ENCODE assay signal across 8 mouse cellular contexts in the genomic region with DNA sequence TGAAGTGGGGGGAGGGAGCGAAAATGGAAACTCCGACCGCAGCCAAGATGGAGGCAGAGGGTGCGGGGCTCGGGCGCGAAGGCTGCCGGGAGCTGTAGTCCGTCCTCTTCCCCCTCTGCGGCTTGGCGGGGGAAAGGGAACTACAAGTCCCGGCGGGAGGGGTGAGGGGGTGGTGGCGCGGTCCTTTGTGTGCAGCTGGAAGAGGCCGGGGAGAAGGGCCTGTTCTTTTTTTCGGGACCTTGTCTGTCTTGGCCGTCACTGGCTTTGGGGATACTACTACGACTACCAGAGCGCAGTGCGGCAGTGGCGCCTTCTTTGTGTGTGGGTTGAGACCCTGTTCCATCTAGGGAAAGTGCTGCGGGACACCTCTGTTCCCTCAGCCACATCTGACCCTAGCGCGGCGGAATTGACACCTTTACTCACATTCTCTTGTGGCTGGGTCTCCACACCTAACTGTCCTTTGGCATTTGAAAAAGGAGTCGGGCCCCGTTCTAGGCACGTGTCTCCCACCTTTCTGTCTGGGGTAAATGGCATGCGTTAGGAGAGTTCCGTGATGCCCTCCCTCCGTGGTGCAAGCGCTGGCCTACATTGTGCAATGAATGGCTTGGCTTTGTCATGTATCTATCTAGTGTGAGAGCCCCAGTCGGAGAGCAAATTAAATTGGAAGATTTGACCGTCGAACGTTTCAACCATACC. TPM values are rescaled to one million over a fixed set of nuclear protein-coding genes. Genes with fewer than 3 reads are reported as not detected.
DNase-seq lines count a peak whose midpoint lies in the region; ATAC-seq and TF ChIP-seq lines count a peak whose summit lies in the region.

No protein-coding gene starts in this region.

- no peaks in the 10 kb centered on the region for H3K27me3 ChIP-seq in E14TG2a.4 (ENCODE audit: insufficient read depth, low read length)
- H3K27me3 ChIP-seq in forebrain, embryonic 11.5 days (ENCODE audit: control insufficient read depth, insufficient read depth, low read length), result no peaks in the 10 kb centered on the region
- no peaks in the 10 kb centered on the region for H3K27me3 ChIP-seq in heart, embryonic 15.5 days
- H3K27me3 ChIP-seq in liver, embryonic 13.5 days, result no peaks in the 10 kb centered on the region
- H3K27me3 ChIP-seq in stomach, embryonic 16.5 days (ENCODE audit: control insufficient read depth, insufficient read depth, low read length), result no peaks in the 10 kb centered on the region

- WGBS in forebrain, embryonic 11.5 days, result under 1% methylated on average over 35 of the region's 37 CpGs
- WGBS in heart, embryonic 15.5 days, result under 1% methylated on average over 34 of the region's 37 CpGs
- WGBS in liver, embryonic 13.5 days (ENCODE audit: insufficient replicate concordance), result under 1% methylated on average over 35 of the region's 37 CpGs
- WGBS in stomach, embryonic 16.5 days, result under 1% methylated on average over 35 of the region's 37 CpGs

- peak; percentile 78 for DNase-seq in c-Kit-positive CD71-positive TER-119-negative erythroid progenitor cells, embryonic 14.5 days (ENCODE audit: low read depth)
- peak; percentile 96 for DNase-seq in forebrain, embryonic 11.5 days (ENCODE audit: low spot score)
- peak; percentile 92 for DNase-seq in kidney, postnatal 14 days
- DNase-seq in liver, embryonic 13.5 days, result peak; percentile 87
- DNase-seq in neural tube, embryonic 10.5 days (ENCODE audit: extremely low spot score, low spot score), result peak; percentile 89

- ATAC-seq in forebrain, embryonic 11.5 days (replicated peaks; ENCODE audit: low FRiP score), result peak; percentile 95
- peak; percentile 90 for ATAC-seq in heart, embryonic 15.5 days (replicated peaks; ENCODE audit: insufficient number of reproducible peaks, insufficient read depth, low FRiP score, low read depth)
- ATAC-seq in liver, embryonic 13.5 days (ENCODE audit: low read depth), result peak; percentile 85
- ATAC-seq in stomach, embryonic 16.5 days (ENCODE audit: insufficient read depth, low FRiP score), result peak; percentile 94

- H3K4me1 ChIP-seq in E14TG2a.4 (replicated peaks; ENCODE audit: low read depth, low read length), result peaks cover 49% of the 10 kb centered on the region
- H3K4me1 ChIP-seq in forebrain, embryonic 11.5 days (replicated peaks; ENCODE audit: control insufficient read depth, insufficient read depth, low read length), result peaks cover 2% of the 10 kb centered on the region; the same call in 1 of the 2 replicates
- peaks cover 11% of the 10 kb centered on the region for H3K4me1 ChIP-seq in heart, embryonic 15.5 days (replicated peaks)
- peaks cover 40% of the 10 kb centered on the region for H3K4me1 ChIP-seq in liver, embryonic 13.5 days (replicated peaks)
- peaks cover 2% of the 10 kb centered on the region; the same call in 1 of the 2 replicates for H3K4me1 ChIP-seq in stomach, embryonic 16.5 days (ENCODE audit: control insufficient read depth, insufficient read depth, low read length)

- TF ChIP-seq CTCF in E14TG2a.4 (conservative IDR thresholded peaks at IDR 0.05; ENCODE audit: low read length), result no peak

- peak overlapping the region; percentile 98 for H3K4me3 ChIP-seq in E14TG2a.4 (replicated peaks; ENCODE audit: low read length)
- peak overlapping the region; percentile 88 for H3K4me3 ChIP-seq in forebrain, embryonic 11.5 days (ENCODE audit: low read depth, low read length)
- H3K4me3 ChIP-seq in heart, embryonic 15.5 days, result peak overlapping the region; percentile 96
- H3K4me3 ChIP-seq in liver, embryonic 13.5 days (replicated peaks), result peak overlapping the region; percentile 94
- H3K4me3 ChIP-seq in stomach, embryonic 16.5 days (replicated peaks; ENCODE audit: low read length), result peak overlapping the region; percentile 94

- H3K9ac ChIP-seq in forebrain, embryonic 11.5 days (ENCODE audit: low read length), result peak overlapping the region; percentile 98
- peak overlapping the region; percentile 99 for H3K9ac ChIP-seq in heart, embryonic 15.5 days
- peak overlapping the region; percentile 94 for H3K9ac ChIP-seq in liver, embryonic 13.5 days
- H3K9ac ChIP-seq in stomach, embryonic 16.5 days (ENCODE audit: low read length), result peak overlapping the region; percentile 100

- H3K27ac ChIP-seq in forebrain, embryonic 11.5 days (ENCODE audit: low read depth, low read length), result peak overlapping the region; percentile 92
- H3K27ac ChIP-seq in heart, embryonic 15.5 days, result peak overlapping the region; percentile 97
- H3K27ac ChIP-seq in liver, embryonic 13.5 days, result peak overlapping the region; percentile 88
- peak overlapping the region; percentile 98 for H3K27ac ChIP-seq in stomach, embryonic 16.5 days (ENCODE audit: low read length)

- no peaks in the 10 kb centered on the region for H3K9me3 ChIP-seq in E14TG2a.4 (ENCODE audit: low read length)
- H3K9me3 ChIP-seq in forebrain, embryonic 11.5 days (ENCODE audit: control insufficient read depth, low read length), result no peaks in the 10 kb centered on the region
- no peaks in the 10 kb centered on the region for H3K9me3 ChIP-seq in heart, embryonic 15.5 days (replicated peaks)
- H3K9me3 ChIP-seq in liver, embryonic 13.5 days (replicated peaks), result no peaks in the 10 kb centered on the region
- H3K9me3 ChIP-seq in stomach, embryonic 16.5 days (replicated peaks; ENCODE audit: control insufficient read depth, low read length), result no peaks in the 10 kb centered on the region

- peaks cover 27% of the 10 kb centered on the region for H3K36me3 ChIP-seq in E14TG2a.4 (ENCODE audit: insufficient read depth, low read length)
- no peaks in the 10 kb centered on the region for H3K36me3 ChIP-seq in forebrain, embryonic 11.5 days (ENCODE audit: control insufficient read depth, insufficient read depth, low read length)
- H3K36me3 ChIP-seq in heart, embryonic 15.5 days, result no peaks in the 10 kb centered on the region
- H3K36me3 ChIP-seq in liver, embryonic 13.5 days, result no peaks in the 10 kb centered on the region
- H3K36me3 ChIP-seq in stomach, embryonic 16.5 days (ENCODE audit: control insufficient read depth, insufficient read depth, low read length), result no peaks in the 10 kb centered on the region

- peak overlapping the region; percentile 46 for H3K4me2 ChIP-seq in forebrain, embryonic 11.5 days (ENCODE audit: low read depth, low read length, severe bottlenecking)
- peak overlapping the region; percentile 79 for H3K4me2 ChIP-seq in heart, embryonic 15.5 days
- peak overlapping the region; percentile 89 for H3K4me2 ChIP-seq in liver, embryonic 13.5 days
- peak overlapping the region; percentile 69 for H3K4me2 ChIP-seq in stomach, embryonic 16.5 days (ENCODE audit: low read depth, low read length)

RNA-seq across cellular contexts. Expression of a gene that starts 0.9 kb away (rescaled TPM):
- polyA plus RNA-seq in forebrain, embryonic 11.5 days (2014; fragmentation: Nextera tagmentation; extraction: Ambion mirVana), result 452 and 505 TPM in 2 replicates
- polyA plus RNA-seq in heart, embryonic 15.5 days (2015; fragmentation: Nextera tagmentation; extraction: Ambion mirVana), result 254 and 259 TPM in 2 replicates
- 136 and 170 TPM in 2 replicates for polyA plus RNA-seq in liver, embryonic 13.5 days (2015; fragmentation: Nextera tagmentation; extraction: Ambion mirVana)
- polyA plus RNA-seq in stomach, embryonic 16.5 days (2015; fragmentation: Nextera tagmentation; extraction: Ambion mirVana), result 312 and 315 TPM in 2 replicates

RNA-seq across cellular contexts. Expression of a gene that starts 25.6 kb away (rescaled TPM):
- 80.7 and 102 TPM in 2 replicates for polyA plus RNA-seq in forebrain, embryonic 11.5 days (2014; fragmentation: Nextera tagmentation; extraction: Ambion mirVana)
- 61.8 and 67.6 TPM in 2 replicates for polyA plus RNA-seq in heart, embryonic 15.5 days (2015; fragmentation: Nextera tagmentation; extraction: Ambion mirVana)
- 17.4 and 18.9 TPM in 2 replicates for polyA plus RNA-seq in liver, embryonic 13.5 days (2015; fragmentation: Nextera tagmentation; extraction: Ambion mirVana)
- 43.3 and 56.9 TPM in 2 replicates for polyA plus RNA-seq in stomach, embryonic 16.5 days (2015; fragmentation: Nextera tagmentation; extraction: Ambion mirVana)

RNA-seq across cellular contexts. Expression of a gene that starts 37.0 kb away (rescaled TPM):
- 167 and 169 TPM in 2 replicates for polyA plus RNA-seq in forebrain, embryonic 11.5 days (2014; fragmentation: Nextera tagmentation; extraction: Ambion mirVana)
- polyA plus RNA-seq in heart, embryonic 15.5 days (2015; fragmentation: Nextera tagmentation; extraction: Ambion mirVana), result 60.5 and 73.7 TPM in 2 replicates
- 45.1 and 47.1 TPM in 2 replicates for polyA plus RNA-seq in liver, embryonic 13.5 days (2015; fragmentation: Nextera tagmentation; extraction: Ambion mirVana)
- polyA plus RNA-seq in stomach, embryonic 16.5 days (2015; fragmentation: Nextera tagmentation; extraction: Ambion mirVana), result 86.3 and 86.9 TPM in 2 replicates

RNA-seq across cellular contexts. Expression of a gene that starts 52.7 kb away (rescaled TPM):
- 0.12 TPM in 1 of 2 replicates, not detected in the other for polyA plus RNA-seq in forebrain, embryonic 11.5 days (2014; fragmentation: Nextera tagmentation; extraction: Ambion mirVana)
- polyA plus RNA-seq in heart, embryonic 15.5 days (2015; fragmentation: Nextera tagmentation; extraction: Ambion mirVana), result 0.19 and 0.32 TPM in 2 replicates
- 0.17 and 0.38 TPM in 2 replicates for polyA plus RNA-seq in liver, embryonic 13.5 days (2015; fragmentation: Nextera tagmentation; extraction: Ambion mirVana)
- 0.27 and 8.9 TPM in 2 replicates for polyA plus RNA-seq in stomach, embryonic 16.5 days (2015; fragmentation: Nextera tagmentation; extraction: Ambion mirVana)

RNA-seq across cellular contexts. Expression of a gene that starts 57.2 kb away (rescaled TPM):
- 0.09 and 0.12 TPM in 2 replicates for polyA plus RNA-seq in forebrain, embryonic 11.5 days (2014; fragmentation: Nextera tagmentation; extraction: Ambion mirVana)
- polyA plus RNA-seq in heart, embryonic 15.5 days (2015; fragmentation: Nextera tagmentation; extraction: Ambion mirVana), result 0.06 and 0.14 TPM in 2 replicates
- polyA plus RNA-seq in liver, embryonic 13.5 days (2015; fragmentation: Nextera tagmentation; extraction: Ambion mirVana), result 4.0 and 4.6 TPM in 2 replicates
- 0.10 TPM in 2 replicates for polyA plus RNA-seq in stomach, embryonic 16.5 days (2015; fragmentation: Nextera tagmentation; extraction: Ambion mirVana)

Comparison
In these comparisons a context has a peak if more than half of its experiments do, and no peak if none do; other contexts are left out.
1. Peak in every context shown above with its lines: DNase-seq, ATAC-seq, H3K4me3 ChIP-seq and H3K27ac ChIP-seq.